Mouse (Mus musculus): ENCODE measurements around the gene Cdk20. TPM values are rescaled to one million over a fixed set of nuclear protein-coding genes. Genes with fewer than 3 reads are reported as not detected.
"Not testable (repeated sequence)": the region's sequence is repeated elsewhere in the genome, so short reads cannot be mapped to it uniquely, and the experiment has no call there.

The Cdk20 gene
- total and polyA plus RNA-seq, 2 experiments = 4.0 to 15.7 TPM

DNA sequence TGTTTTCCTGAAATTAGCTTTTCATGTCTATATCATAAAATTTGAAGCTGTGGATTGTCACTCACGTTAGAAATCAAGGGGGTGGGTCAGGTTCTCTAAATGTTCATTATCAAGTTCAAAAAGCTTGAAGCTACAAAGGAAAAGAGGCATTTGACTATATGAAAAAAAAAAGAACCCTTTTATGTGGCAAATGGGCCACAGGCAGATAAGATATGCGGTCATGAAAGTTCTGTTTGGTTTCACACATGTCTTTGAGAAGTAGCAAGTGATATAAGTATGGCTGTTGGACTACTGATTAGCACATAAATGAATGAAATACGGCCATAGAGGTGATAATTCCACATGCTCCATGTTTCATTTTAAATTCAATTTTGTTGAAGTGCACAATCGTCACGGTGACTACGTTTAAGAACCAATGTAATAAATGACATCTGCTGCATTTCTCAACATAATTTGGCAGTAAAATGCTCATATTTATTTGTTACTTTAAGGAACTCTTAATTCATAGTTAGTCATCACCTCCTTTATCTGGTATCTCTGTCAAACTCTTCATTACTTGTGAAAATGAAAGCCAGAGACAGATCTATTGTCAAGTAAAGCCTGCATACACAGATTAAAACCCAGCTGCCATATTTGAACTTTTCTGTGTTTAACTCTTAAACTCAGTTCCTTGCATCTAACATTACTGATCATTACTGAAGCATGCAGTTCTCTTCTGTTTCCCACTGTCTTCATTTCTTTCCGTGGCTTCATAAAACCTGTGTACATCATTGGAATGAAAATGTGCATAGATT is 18.1 kb downstream of the Cdk20 start:
- TF ChIP-seq CTCF (IDR thresholded peaks at IDR 0.05; ENCODE audit: low read depth, low read length) (no peak), POLR2A (IDR thresholded peaks at IDR 0.05; ENCODE audit: extremely low read depth, insufficient read depth, low read length) (no peak)
- Histone ChIP-seq H3K4me1 (ENCODE audit: control insufficient read depth, insufficient read depth, low read length) (no peaks in the 10 kb centered on the region), H3K79me2 (ENCODE audit: control insufficient read depth, insufficient read depth, low read length) (no peaks in the 10 kb centered on the region), H3K27ac (replicated peaks; ENCODE audit: insufficient read depth, low read depth, low read length) (no peak overlapping the region), H3K4me3 (ENCODE audit: insufficient read depth, low read depth, low read length) (no peak overlapping the region), H3K9ac (ENCODE audit: low read depth, low read length) (no peak overlapping the region), H3K27me3 (ENCODE audit: control insufficient read depth, insufficient read depth, low read length) (no peaks in the 10 kb centered on the region), H3K36me3 (ENCODE audit: control insufficient read depth, insufficient read depth, low read length) (no peaks in the 10 kb centered on the region)
- DNase-seq (ENCODE audit: extremely low read depth, low read depth, low spot score) = no peak
- 78% methylated on average over 7 of the region's 7 CpGs for WGBS

DNA sequence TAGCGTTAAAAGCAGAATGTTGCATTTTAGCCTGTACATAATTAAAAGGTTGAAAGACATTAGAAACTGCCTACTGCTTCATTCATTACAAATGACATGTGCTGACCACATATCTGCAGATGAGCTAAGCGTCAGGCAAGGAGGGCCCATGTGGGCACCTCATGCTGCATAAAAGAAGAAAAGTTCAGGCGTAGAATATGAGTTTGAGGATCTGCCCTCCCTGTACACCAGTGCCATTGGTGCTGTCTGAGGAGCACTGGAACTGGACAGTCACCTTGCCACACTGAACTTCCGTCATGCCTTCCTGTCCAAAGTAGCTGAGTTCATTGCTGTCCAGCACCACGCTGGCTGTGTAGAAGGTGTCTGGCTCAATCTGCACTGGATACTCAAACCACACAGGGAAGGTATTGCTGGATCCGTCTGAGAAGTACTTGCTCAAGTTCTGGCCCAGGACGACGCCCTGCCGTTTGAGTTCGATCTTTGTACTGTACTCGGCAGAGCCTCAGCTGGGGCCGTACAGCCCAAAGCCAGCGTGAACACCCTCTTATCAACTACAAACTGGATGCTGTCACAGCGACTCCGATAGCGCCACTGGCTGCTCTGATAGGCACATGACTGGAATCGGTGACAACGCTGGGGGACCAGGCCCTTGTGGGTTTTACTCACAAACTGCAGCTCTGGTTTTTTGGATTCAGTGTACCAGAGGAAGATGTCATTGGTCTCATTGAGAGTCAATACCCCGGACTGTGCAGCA is 25.3 kb downstream of the Cdk20 start:
- H3K9ac ChIP-seq (ENCODE audit: low read depth, low read length); H3K27ac ChIP-seq (replicated peaks; ENCODE audit: insufficient read depth, low read depth, low read length); H3K27me3 ChIP-seq (ENCODE audit: control insufficient read depth, insufficient read depth, low read length); H3K36me3 ChIP-seq (ENCODE audit: control insufficient read depth, insufficient read depth, low read length); H3K4me3 ChIP-seq (ENCODE audit: insufficient read depth, low read depth, low read length); DNase-seq (ENCODE audit: extremely low read depth, low read depth, low spot score); H3K4me1 ChIP-seq (ENCODE audit: control insufficient read depth, insufficient read depth, low read length); H3K79me2 ChIP-seq (ENCODE audit: control insufficient read depth, insufficient read depth, low read length): not testable (repeated sequence)
- WGBS = 85% methylated on average over 19 of the region's 19 CpGs

DNA sequence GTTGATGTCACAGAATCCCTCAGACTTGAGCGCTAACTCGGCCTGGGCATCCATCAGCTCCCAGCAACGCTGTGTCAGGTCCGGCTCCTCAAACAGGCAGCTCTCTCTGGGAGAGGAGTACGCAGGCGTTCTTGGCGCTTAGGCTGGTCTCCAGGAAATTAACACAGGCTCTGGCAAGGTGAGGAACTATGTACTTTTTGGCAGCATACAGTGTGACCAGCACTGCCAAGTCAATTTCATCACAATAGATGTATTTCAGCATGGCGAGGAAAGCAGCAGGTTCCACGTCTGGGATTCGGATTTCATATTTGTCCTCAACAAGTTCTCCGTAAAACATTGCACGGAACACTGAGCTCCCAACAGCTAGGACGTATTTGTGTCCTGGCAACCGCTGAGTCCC is 26.1 kb downstream of the Cdk20 start:
- DNase-seq (ENCODE audit: extremely low read depth, low read depth, low spot score) = no peak
- no peak for TF ChIP-seq POLR2A (IDR thresholded peaks at IDR 0.05; ENCODE audit: extremely low read depth, insufficient read depth, low read length)
- TF ChIP-seq CTCF (IDR thresholded peaks at IDR 0.05; ENCODE audit: low read depth, low read length) = no peak
- Histone ChIP-seq H3K4me3 (ENCODE audit: insufficient read depth, low read depth, low read length) (no peak overlapping the region), H3K27ac (replicated peaks; ENCODE audit: insufficient read depth, low read depth, low read length) (no peak overlapping the region), H3K27me3 (ENCODE audit: control insufficient read depth, insufficient read depth, low read length) (no peaks in the 10 kb centered on the region), H3K4me1 (ENCODE audit: control insufficient read depth, insufficient read depth, low read length) (no peaks in the 10 kb centered on the region), H3K9ac (ENCODE audit: low read depth, low read length) (no peak overlapping the region), H3K79me2 (ENCODE audit: control insufficient read depth, insufficient read depth, low read length) (no peaks in the 10 kb centered on the region), H3K36me3 (ENCODE audit: control insufficient read depth, insufficient read depth, low read length) (no peaks in the 10 kb centered on the region)
- WGBS = 93% methylated on average over 14 of the region's 14 CpGs

- WGBS = 82% methylated on average over 2 of the region's 2 CpGs
- TF ChIP-seq CTCF (IDR thresholded peaks at IDR 0.05; ENCODE audit: low read depth, low read length) (no peak), POLR2A (IDR thresholded peaks at IDR 0.05; ENCODE audit: extremely low read depth, insufficient read depth, low read length) (no peak)
- no peak overlapping the region for H3K4me3 ChIP-seq (ENCODE audit: insufficient read depth, low read depth, low read length)
- H3K27me3 ChIP-seq (ENCODE audit: control insufficient read depth, insufficient read depth, low read length) = no peaks in the 10 kb centered on the region
- H3K4me1 ChIP-seq (ENCODE audit: control insufficient read depth, insufficient read depth, low read length) = no peaks in the 10 kb centered on the region
- H3K36me3 ChIP-seq (ENCODE audit: control insufficient read depth, insufficient read depth, low read length) = no peaks in the 10 kb centered on the region
- no peak overlapping the region for H3K9ac ChIP-seq (ENCODE audit: low read depth, low read length)
- DNase-seq (ENCODE audit: extremely low read depth, low read depth, low spot score) = no peak
- no peaks in the 10 kb centered on the region for H3K79me2 ChIP-seq (ENCODE audit: control insufficient read depth, insufficient read depth, low read length)
- no peak overlapping the region for H3K27ac ChIP-seq (replicated peaks; ENCODE audit: insufficient read depth, low read depth, low read length)
These were observed 30.5 kb downstream of the Cdk20 start for GRCm38 (mm10) chr13:64462581-64462980.

DNA sequence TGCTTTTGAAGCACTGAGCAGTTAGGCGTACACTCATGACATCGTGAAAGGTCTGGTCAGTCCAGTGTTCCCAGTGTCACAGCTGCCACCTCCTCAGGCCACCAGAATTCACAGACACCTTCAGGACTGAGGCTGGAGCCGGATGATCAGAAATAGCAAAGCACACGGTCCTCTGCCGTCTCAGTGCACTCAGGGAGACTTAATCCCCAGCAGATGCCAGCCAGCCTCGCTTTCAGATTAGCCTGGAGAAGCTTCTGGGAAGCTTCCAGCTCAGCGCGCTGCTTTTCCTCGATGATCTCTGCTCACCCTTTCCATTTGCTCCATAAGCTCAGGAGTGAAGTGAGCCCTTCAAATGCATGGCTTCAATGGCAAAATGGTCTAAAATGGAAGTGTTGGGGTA is 33.1 kb downstream of the Cdk20 start:
- H3K27me3 ChIP-seq (ENCODE audit: control insufficient read depth, insufficient read depth, low read length) = no peaks in the 10 kb centered on the region
- no peaks in the 10 kb centered on the region for H3K79me2 ChIP-seq (ENCODE audit: control insufficient read depth, insufficient read depth, low read length)
- DNase-seq (ENCODE audit: extremely low read depth, low read depth, low spot score) = no peak
- WGBS = 75% methylated on average over 9 of the region's 9 CpGs
- H3K4me1 ChIP-seq (ENCODE audit: control insufficient read depth, insufficient read depth, low read length) = no peaks in the 10 kb centered on the region
- TF ChIP-seq POLR2A (IDR thresholded peaks at IDR 0.05; ENCODE audit: extremely low read depth, insufficient read depth, low read length) = no peak
- TF ChIP-seq CTCF (IDR thresholded peaks at IDR 0.05; ENCODE audit: low read depth, low read length) = no peak
- H3K27ac ChIP-seq (replicated peaks; ENCODE audit: insufficient read depth, low read depth, low read length) = no peak overlapping the region
- H3K9ac ChIP-seq (ENCODE audit: low read depth, low read length) = no peak overlapping the region
- H3K4me3 ChIP-seq (ENCODE audit: insufficient read depth, low read depth, low read length) = no peak overlapping the region
- H3K36me3 ChIP-seq (ENCODE audit: control insufficient read depth, insufficient read depth, low read length) = no peaks in the 10 kb centered on the region

- WGBS = 36% methylated on average over 6 of the region's 6 CpGs
- Histone ChIP-seq H3K79me2 (ENCODE audit: control insufficient read depth, insufficient read depth, low read length) (no peaks in the 10 kb centered on the region), H3K4me3 (ENCODE audit: insufficient read depth, low read depth, low read length) (no peak overlapping the region), H3K27me3 (ENCODE audit: control insufficient read depth, insufficient read depth, low read length) (no peaks in the 10 kb centered on the region), H3K9ac (ENCODE audit: low read depth, low read length) (no peak overlapping the region), H3K4me1 (ENCODE audit: control insufficient read depth, insufficient read depth, low read length) (no peaks in the 10 kb centered on the region), H3K36me3 (ENCODE audit: control insufficient read depth, insufficient read depth, low read length) (no peaks in the 10 kb centered on the region), H3K27ac (replicated peaks; ENCODE audit: insufficient read depth, low read depth, low read length) (no peak overlapping the region)
- TF ChIP-seq POLR2A (IDR thresholded peaks at IDR 0.05; ENCODE audit: extremely low read depth, insufficient read depth, low read length) (no peak), CTCF (IDR thresholded peaks at IDR 0.05; ENCODE audit: low read depth, low read length) (no peak)
- DNase-seq (ENCODE audit: extremely low read depth, low read depth, low spot score) = peak; percentile 1
These were observed 35.8 kb downstream of the Cdk20 start for GRCm38 (mm10) chr13:64467886-64468285.

All from liver, adult 2 months (tissue).